ENCODE assay signal across 8 mouse cellular contexts in genomic region chr10:80376160-80376559, GRCm38 (mm10). TPM values are rescaled to one million over a fixed set of nuclear protein-coding genes. Genes with fewer than 3 reads are reported as not detected.
A peak's percentile ranks its signal among the peaks of the same experiment; 100 is the strongest.
DNase-seq lines count a peak whose midpoint lies in the region; TF ChIP-seq lines count a peak whose summit lies in the region.

No protein-coding gene starts in this region.

- TF ChIP-seq RAD21 in CH12.LX (IDR thresholded peaks at IDR 0.05; ENCODE audit: low read depth, low read length): peak; percentile 90

- peaks cover 4 to 13% of the 10 kb centered on the region in 2 experiments for H3K36me3 ChIP-seq in CH12.LX (replicated peaks in 1 of 2; ENCODE audit: control insufficient read depth in 1 of 2, insufficient read depth in 1 of 2, low read length in 1 of 2)
- no peaks in the 10 kb centered on the region for H3K36me3 ChIP-seq in heart, adult 2 months (ENCODE audit: control insufficient read depth, insufficient read depth, low read length)

- 4% methylated on average over 7 of the region's 7 CpGs for WGBS in heart, adult 2 months

- no peak for TF ChIP-seq EP300 in CH12.LX (IDR thresholded peaks at IDR 0.05; ENCODE audit: low read length)
- peak; percentile 78; the same call in 1 of the 2 replicates for TF ChIP-seq EP300 in heart, adult 2 months (IDR thresholded peaks at IDR 0.05; ENCODE audit: insufficient read depth, low read depth, low read length)

- in situ Hi-C loops in CH12.LX (cut with MboI; ENCODE audit: low pct_ligation_motif_present, low pct_unique_long_range_greater_than_20kb, low sequenced_read_pairs): no loop called here

- H3K9ac ChIP-seq in CH12.LX (ENCODE audit: insufficient read depth, low read depth): no peak overlapping the region
- H3K9ac ChIP-seq in heart, adult 2 months (ENCODE audit: low read depth, low read length): no peak overlapping the region

- peaks cover 3% of the 10 kb centered on the region for H3K27me3 ChIP-seq in CH12.LX (replicated peaks)
- no peaks in the 10 kb centered on the region for H3K27me3 ChIP-seq in heart, adult 2 months (ENCODE audit: control insufficient read depth, insufficient read depth, low read length)

- peak; percentile 94 for DNase-seq in CH12.LX (ENCODE audit: extremely low read depth)
- DNase-seq in adrenal gland, adult 2 months: peak; percentile 89
- peak; percentile 97 for DNase-seq in embryo, embryonic 10.5 days (ENCODE audit: low spot score)
- DNase-seq in heart, adult 2 months: peak; percentile 84 to 89
- peak; percentile 91 for DNase-seq in layer of hippocampus, adult 9-11 months
- DNase-seq in lung, postnatal 10 days: peak; percentile 97
- DNase-seq in right cerebral cortex, adult 2 months (ENCODE audit: low spot score in 2 of 2): peak; percentile 92 to 93
- peak; percentile 73 for DNase-seq in urinary bladder, adult 2 months (ENCODE audit: low spot score)

- peak; percentile 65 to 99 for TF ChIP-seq CTCF in CH12.LX (conservative IDR thresholded peaks at IDR 0.05 in 1 of 2, IDR thresholded peaks at IDR 0.05 in 1 of 2; ENCODE audit: low read depth in 2 of 2, low read length in 2 of 2)
- TF ChIP-seq CTCF in heart, adult 2 months (IDR thresholded peaks at IDR 0.05): peak; percentile 93

- peaks cover 6 to 12% of the 10 kb centered on the region in 2 experiments for H3K4me1 ChIP-seq in CH12.LX (ENCODE audit: control insufficient read depth in 1 of 2, insufficient read depth in 2 of 2)
- no peaks in the 10 kb centered on the region for H3K4me1 ChIP-seq in heart, adult 2 months (ENCODE audit: control insufficient read depth, insufficient read depth, low read length)

- H3K27ac ChIP-seq in CH12.LX (ENCODE audit: insufficient read depth, low read depth): no peak overlapping the region
- no peak overlapping the region for H3K27ac ChIP-seq in heart, adult 2 months

- dilution Hi-C loops in CH12.LX (cut with MboI; ENCODE audit: extremely low pct_ligation_motif_present, extremely low pct_unique_long_range_greater_than_20kb, low sequenced_read_pairs): no loop called here

- H3K4me2 ChIP-seq in CH12.LX (ENCODE audit: insufficient read depth, low read depth, poor library complexity, severe bottlenecking): no peak overlapping the region

- H3K4me3 ChIP-seq in CH12.LX (replicated peaks in 1 of 3; ENCODE audit: low read depth in 2 of 3, low read length in 2 of 3, poor library complexity in 1 of 3): no peak overlapping the region
- no peak overlapping the region for H3K4me3 ChIP-seq in heart, adult 2 months

- H3K9me3 ChIP-seq in CH12.LX (replicated peaks; ENCODE audit: low read length): peaks cover 9% of the 10 kb centered on the region

- no peak for TF ChIP-seq POLR2A in CH12.LX (IDR thresholded peaks at IDR 0.05; ENCODE audit: low read depth, low read length)
- TF ChIP-seq POLR2A in heart, adult 2 months (IDR thresholded peaks at IDR 0.05; ENCODE audit: insufficient read depth, low read depth, low read length): no peak

- no peaks in the 10 kb centered on the region for H3K79me2 ChIP-seq in CH12.LX (replicated peaks; ENCODE audit: control insufficient read depth, extremely low read depth, insufficient read depth, poor library complexity, severe bottlenecking)
- no peaks in the 10 kb centered on the region for H3K79me2 ChIP-seq in heart, adult 2 months (replicated peaks; ENCODE audit: control insufficient read depth, insufficient read depth, low read length)

- intact Hi-C loops in heart, adult 2 months (cut with DNase I): loop anchor here (5.0 kb wide), 1 partner anchor 131 kb away; no protein-coding TSS in a partner anchor

TF ChIP-seq in CH12.LX, 34 proteins besides CTCF, POLR2A, EP300 and RAD21:
- TF ChIP-seq ETS1 (conservative IDR thresholded peaks at IDR 0.05; ENCODE audit: low read depth, low read length) (no peak), ZC3H11A (IDR thresholded peaks at IDR 0.05; ENCODE audit: low read depth, low read length) (peak; percentile 66), USF1 (IDR thresholded peaks at IDR 0.05; ENCODE audit: low read depth, low read length) (no peak), GABPA (IDR thresholded peaks at IDR 0.05; ENCODE audit: insufficient replicate concordance, low read depth, low read length) (no peak), MAX (IDR thresholded peaks at IDR 0.05; ENCODE audit: low read length) (no peak), RCOR1 (conservative IDR thresholded peaks at IDR 0.05; ENCODE audit: low read depth, low read length) (no peak), MXI1 (IDR thresholded peaks at IDR 0.05; ENCODE audit: low read depth, low read length) (peak; percentile 24; the same call in 1 of the 2 replicates), NELFE (IDR thresholded peaks at IDR 0.05; ENCODE audit: low read depth, low read length) (no peak; the same call in 1 of the 2 replicates), SMC3 (IDR thresholded peaks at IDR 0.05; ENCODE audit: low read depth, low read length) (peak; percentile 88), ZNF384 (IDR thresholded peaks at IDR 0.05; ENCODE audit: low read depth, low read length) (peak; percentile 99), CHD2 (IDR thresholded peaks at IDR 0.05; ENCODE audit: low read length) (no peak)
TF ChIP-seq in CH12.LX: peak in this region for 4.

RNA-seq across cellular contexts. Expression of gene Mex3d, which starts 11.3 kb away (rescaled TPM):
- total RNA-seq in CH12.LX (2012; rRNA removed) (8.4 and 8.5 TPM in 2 replicates), CH12.LX (2014; rRNA removed) (4.9 and 6.6 TPM in 2 replicates)
- polyA plus RNA-seq in CH12.LX (2012; ENCODE audit: insufficient read length, low read depth): 4.7 and 5.9 TPM in 2 replicates
- 10 to 100 TPM; 19.2 to 19.5 TPM for total RNA-seq in adrenal gland, adult 2 months (2021)
- 60.7 and 61.5 TPM in 2 replicates for polyA plus RNA-seq in adrenal gland, adult 2 months (2012; rRNA removed)
- total RNA-seq in heart, adult 2 months (2021): 1 to 10 TPM; 7.3 to 7.5 TPM
- 5.8 and 7.9 TPM in 2 replicates for polyA plus RNA-seq in heart, adult 2 months (2012; rRNA removed)
- polyA plus RNA-seq in urinary bladder, adult 2 months (2012; rRNA removed): 11.2 and 11.5 TPM in 2 replicates

RNA-seq across cellular contexts. Expression of gene Plk5, which starts 19.9 kb away (rescaled TPM):
- total RNA-seq in CH12.LX (2012; rRNA removed) (not detected in 2 replicates), CH12.LX (2014; rRNA removed) (not detected in 2 replicates)
- polyA plus RNA-seq in CH12.LX (2012; ENCODE audit: insufficient read length, low read depth): not detected in 2 replicates
- total RNA-seq in adrenal gland, adult 2 months (2021): under 1 TPM; 0.14 to 0.45 TPM
- 1.5 and 2.6 TPM in 2 replicates for polyA plus RNA-seq in adrenal gland, adult 2 months (2012; rRNA removed)
- under 1 TPM; 0.50 to 0.63 TPM for total RNA-seq in heart, adult 2 months (2021)
- 2.0 and 2.7 TPM in 2 replicates for polyA plus RNA-seq in heart, adult 2 months (2012; rRNA removed)
- polyA plus RNA-seq in urinary bladder, adult 2 months (2012; rRNA removed): 4.5 and 6.4 TPM in 2 replicates

RNA-seq across cellular contexts. Expression of gene Mbd3, which starts 23.2 kb away (rescaled TPM):
- 61.9 and 67.0 TPM in 2 replicates for total RNA-seq in CH12.LX (2012; rRNA removed)
- 48.7 and 51.5 TPM in 2 replicates for total RNA-seq in CH12.LX (2014; rRNA removed)
- polyA plus RNA-seq in CH12.LX (2012; ENCODE audit: insufficient read length, low read depth): 131 and 133 TPM in 2 replicates
- total RNA-seq in adrenal gland, adult 2 months (2021): 100 to 1,000 TPM; 125 to 146 TPM
- polyA plus RNA-seq in adrenal gland, adult 2 months (2012; rRNA removed): 158 and 165 TPM in 2 replicates
- total RNA-seq in heart, adult 2 months (2021): 10 to 100 TPM; 86.5 to 95.2 TPM
- polyA plus RNA-seq in heart, adult 2 months (2012; rRNA removed): 91.4 and 95.1 TPM in 2 replicates
- 112 and 119 TPM in 2 replicates for polyA plus RNA-seq in urinary bladder, adult 2 months (2012; rRNA removed)

RNA-seq across cellular contexts. Expression of gene Adamtsl5, which starts 27.9 kb away (rescaled TPM):
- total RNA-seq in CH12.LX (2012; rRNA removed): 0.38 and 0.55 TPM in 2 replicates
- 0.16 and 0.27 TPM in 2 replicates for total RNA-seq in CH12.LX (2014; rRNA removed)
- polyA plus RNA-seq in CH12.LX (2012; ENCODE audit: insufficient read length, low read depth): 0.07 and 0.16 TPM in 2 replicates
- 10 to 100 TPM in 1 of 2 experiments, 1 to 10 TPM in 1; 8.0 to 10.3 TPM for total RNA-seq in adrenal gland, adult 2 months (2021)
- 35.1 and 41.5 TPM in 2 replicates for polyA plus RNA-seq in adrenal gland, adult 2 months (2012; rRNA removed)
- 10 to 100 TPM; 71.9 to 84.5 TPM for total RNA-seq in heart, adult 2 months (2021)
- polyA plus RNA-seq in heart, adult 2 months (2012; rRNA removed): 80.9 and 85.2 TPM in 2 replicates
- 57.9 and 65.7 TPM in 2 replicates for polyA plus RNA-seq in urinary bladder, adult 2 months (2012; rRNA removed)

RNA-seq across cellular contexts. Expression of gene Uqcr11, which starts 30.5 kb away (rescaled TPM):
- 466 and 529 TPM in 2 replicates for total RNA-seq in CH12.LX (2012; rRNA removed)
- 442 and 444 TPM in 2 replicates for total RNA-seq in CH12.LX (2014; rRNA removed)
- polyA plus RNA-seq in CH12.LX (2012; ENCODE audit: insufficient read length, low read depth): 206 and 248 TPM in 2 replicates
- total RNA-seq in adrenal gland, adult 2 months (2021): 1,000 to 10,000 TPM in 1 of 2 experiments, 100 to 1,000 TPM in 1; 714 to 1,027 TPM
- 2,955 and 2,958 TPM in 2 replicates for polyA plus RNA-seq in adrenal gland, adult 2 months (2012; rRNA removed)
- 1,000 to 10,000 TPM; 1,743 to 1,981 TPM for total RNA-seq in heart, adult 2 months (2021)
- 5,192 and 5,251 TPM in 2 replicates for polyA plus RNA-seq in heart, adult 2 months (2012; rRNA removed)
- polyA plus RNA-seq in urinary bladder, adult 2 months (2012; rRNA removed): 883 and 983 TPM in 2 replicates
